Comparison of ENCODE assay signal across 14 mouse cellular contexts in the genomic region with DNA sequence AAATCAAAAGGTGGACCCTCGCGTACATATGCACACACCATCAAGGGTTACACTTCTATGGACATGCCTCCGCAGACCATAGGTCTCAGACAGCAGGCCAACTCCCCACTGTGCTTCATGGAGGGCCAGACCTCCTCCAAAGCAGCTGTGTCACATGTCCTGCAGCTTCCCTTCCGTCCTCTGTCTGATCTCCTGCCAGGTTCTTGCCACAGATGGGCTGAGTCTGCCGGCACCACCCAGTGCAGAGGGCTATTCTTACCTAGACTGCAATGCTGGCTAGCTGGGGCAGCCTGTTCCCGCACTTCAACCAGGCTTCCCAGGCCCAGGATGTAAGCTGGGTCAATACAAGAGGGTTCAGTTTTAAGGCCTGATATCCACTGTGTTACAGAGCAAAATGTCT.
A peak's percentile ranks its signal among the peaks of the same experiment; 100 is the strongest.
DNase-seq lines count a peak whose midpoint lies in the region; ATAC-seq and TF ChIP-seq lines count a peak whose summit lies in the region.
"Had no signal": no experiment of that assay in that cellular context is flagged by ENCODE, and none has a peak within 500 bp of the region (broad histone marks: within the 10 kb centered on the region; RNA-seq: fewer than 3 reads in every experiment).

No protein-coding gene starts in this region.

- no peaks in the 10 kb centered on the region for H3K36me3 ChIP-seq in lung, embryonic 14.5 days (ENCODE audit: insufficient read depth)
- H3K36me3 ChIP-seq in liver, embryonic 11.5 days (ENCODE audit: control insufficient read depth, insufficient read depth, low read length), result no peaks in the 10 kb centered on the region
- H3K36me3 ChIP-seq: embryonic facial prominence, embryonic 12.5 days; forebrain, embryonic 15.5 days had no signal

- H3K4me2 ChIP-seq in lung, embryonic 14.5 days, result no peak overlapping the region
- H3K4me2 ChIP-seq in liver, embryonic 11.5 days, result no peak overlapping the region
- H3K4me2 ChIP-seq: embryonic facial prominence, embryonic 12.5 days; forebrain, embryonic 15.5 days; hindbrain, embryonic 14.5 days; midbrain, embryonic 13.5 days had no signal

- no peaks in the 10 kb centered on the region for H3K27me3 ChIP-seq in lung, embryonic 14.5 days (ENCODE audit: insufficient read depth, low read length)
- H3K27me3 ChIP-seq in liver, embryonic 11.5 days (replicated peaks; ENCODE audit: control insufficient read depth, insufficient read depth, low read length), result no peaks in the 10 kb centered on the region
- H3K27me3 ChIP-seq: embryonic facial prominence, embryonic 12.5 days; forebrain, embryonic 15.5 days; midbrain, embryonic 13.5 days had no signal

- peak; percentile 72 for ATAC-seq in lung, embryonic 14.5 days (ENCODE audit: insufficient read depth)
- ATAC-seq in granulocyte monocyte progenitor cell, adult 5-6 weeks (replicated peaks; ENCODE audit: poor library complexity, severe bottlenecking), result 0 out of 2 replicates have a peak, but pooled peaks have one; percentile 5
- no peak for ATAC-seq in liver, embryonic 11.5 days (replicated peaks; ENCODE audit: low FRiP score)
- ATAC-seq: forebrain, embryonic 15.5 days; midbrain, embryonic 13.5 days had no signal

- no peak for TF ChIP-seq CTCF in lung, embryonic 14.5 days (IDR thresholded peaks at IDR 0.05; ENCODE audit: low read depth)
- no peak for TF ChIP-seq CTCF in lung, adult 2 months (IDR thresholded peaks at IDR 0.05; ENCODE audit: insufficient read depth, low read length)

- H3K9me3 ChIP-seq in lung, embryonic 14.5 days (ENCODE audit: low read depth, low read length), result no peaks in the 10 kb centered on the region
- H3K9me3 ChIP-seq in liver, embryonic 11.5 days (ENCODE audit: control insufficient read depth, low read length), result no peaks in the 10 kb centered on the region
- H3K9me3 ChIP-seq: embryonic facial prominence, embryonic 12.5 days; forebrain, embryonic 15.5 days; midbrain, embryonic 13.5 days had no signal

- DNase-seq in heart, adult 18-20 months, result peak; percentile 28 to 33
- DNase-seq in heart, postnatal 25 days (ENCODE audit: low spot score), result no peak
- peak; percentile 59 for DNase-seq in lung, embryonic 14.5 days
- DNase-seq in lung, adult 2 months, result no peak
- DNase-seq in adrenal gland, postnatal 14 days, result peak; percentile 62
- DNase-seq in liver, embryonic 11.5 days (ENCODE audit: low spot score), result no peak
- DNase-seq: gastrocnemius, postnatal 14 days; kidney, adult 9 months had no signal

- H3K9ac ChIP-seq in lung, embryonic 14.5 days, result no peak overlapping the region
- H3K9ac ChIP-seq in liver, embryonic 11.5 days (ENCODE audit: low read depth, low read length), result no peak overlapping the region
- H3K9ac ChIP-seq: embryonic facial prominence, embryonic 12.5 days; forebrain, embryonic 15.5 days; hindbrain, embryonic 14.5 days; liver, embryonic 14.5 days; midbrain, embryonic 13.5 days had no signal

- TF ChIP-seq POLR2A in lung, adult 2 months (IDR thresholded peaks at IDR 0.05; ENCODE audit: borderline replicate concordance, extremely low read depth, low read depth, low read length), result no peak

- H3K4me1 ChIP-seq in lung, embryonic 14.5 days (ENCODE audit: insufficient read depth), result no peaks in the 10 kb centered on the region
- no peaks in the 10 kb centered on the region for H3K4me1 ChIP-seq in lung, adult 2 months (ENCODE audit: control insufficient read depth, insufficient read depth, low read length)
- no peaks in the 10 kb centered on the region for H3K4me1 ChIP-seq in liver, embryonic 11.5 days (replicated peaks; ENCODE audit: control insufficient read depth, insufficient read depth, low read length)
- H3K4me1 ChIP-seq: embryonic facial prominence, embryonic 12.5 days; forebrain, embryonic 15.5 days had no signal

- intact Hi-C loops in heart, postnatal 25 days (cut with DNase I), result no loop called here

- 56% methylated on average over 6 of the region's 6 CpGs for WGBS in lung, embryonic 14.5 days
- 47% methylated on average over 6 of the region's 6 CpGs for whole genome bisulfite sequencing in lung, adult 2 months
- WGBS in liver, embryonic 11.5 days, result 71% methylated on average over 6 of the region's 6 CpGs

- no peak overlapping the region for H3K27ac ChIP-seq in lung, embryonic 14.5 days (ENCODE audit: low read depth)
- no peak overlapping the region for H3K27ac ChIP-seq in liver, embryonic 11.5 days (ENCODE audit: low read depth, low read length)
- H3K27ac ChIP-seq: embryonic facial prominence, embryonic 12.5 days; forebrain, embryonic 15.5 days; hindbrain, embryonic 14.5 days; liver, embryonic 14.5 days; midbrain, embryonic 13.5 days had no signal

- no peak overlapping the region for H3K4me3 ChIP-seq in lung, embryonic 14.5 days (ENCODE audit: low read depth, low read length)
- H3K4me3 ChIP-seq in lung, adult 2 months (replicated peaks; ENCODE audit: extremely low read depth, low read depth, low read length), result no peak overlapping the region
- no peak overlapping the region for H3K4me3 ChIP-seq in liver, embryonic 11.5 days (ENCODE audit: low read depth, low read length)
- H3K4me3 ChIP-seq: embryonic facial prominence, embryonic 12.5 days; forebrain, embryonic 15.5 days; midbrain, embryonic 13.5 days had no signal

Comparison
In these comparisons a context has a peak if more than half of its experiments do, and no peak if none do; other contexts are left out.
1. DNase-seq: peak in heart, adult 18-20 months (2 of 2), lung, embryonic 14.5 days (single experiment) and adrenal gland, postnatal 14 days (single experiment); none in heart, postnatal 25 days (single experiment), lung, adult 2 months (single experiment) and liver, embryonic 11.5 days (single experiment).